Mouse (Mus musculus) ES-Bruce4 (cell line): Measurements from ENCODE around the gene Cnot3. TPM values are rescaled to one million over a fixed set of nuclear protein-coding genes. Genes with fewer than 3 reads are reported as not detected.

Experiments
- H3K27ac ChIP-seq: 2 replicates; pipeline ENCODE4 v1.5.1; 2012; ENCODE audit warnings: low read length, inconsistent platforms; ENCODE audit not compliant: insufficient read depth
- H3K27me3 ChIP-seq: 2 replicates; pipeline ENCODE4 v1.6.1; 2012; ENCODE audit warnings: mild to moderate bottlenecking, low read length, inconsistent platforms; ENCODE audit not compliant: control insufficient read depth, poor library complexity, insufficient read depth, severe bottlenecking
- H3K36me3 ChIP-seq: 2 replicates; pipeline ENCODE4 v1.6.1; 2012; ENCODE audit warnings: inconsistent platforms, mild to moderate bottlenecking, low read length, moderate library complexity; ENCODE audit not compliant: control insufficient read depth, poor library complexity, insufficient read depth, severe bottlenecking
- H3K4me1 ChIP-seq: one replicate; pipeline ENCODE4 v1.8.1; 2011; ENCODE audit warnings: low read length; ENCODE audit not compliant: control insufficient read depth, insufficient read depth
- H3K4me3 ChIP-seq: 2 replicates; pipeline ENCODE4 v1.5.1; 2011; ENCODE audit warnings: low read depth, mild to moderate bottlenecking, low read length
- H3K9ac ChIP-seq: 2 replicates; pipeline ENCODE4 v1.6.1; 2012; ENCODE audit warnings: low read depth, mild to moderate bottlenecking, inconsistent platforms; ENCODE audit not compliant: poor library complexity, severe bottlenecking
- H3K9me3 ChIP-seq: replicated peaks from 2 replicates; pipeline ENCODE4 v1.6.1; 2012; ENCODE audit warnings: mild to moderate bottlenecking, low read length, inconsistent platforms; ENCODE audit not compliant: control insufficient read depth, poor library complexity, insufficient read depth, severe bottlenecking
- CTCF ChIP-seq: IDR thresholded peaks from one replicate; pipeline ENCODE4 v1.8.1; 2011; ENCODE audit warnings: low read depth, low read length
- EP300 ChIP-seq: IDR thresholded peaks from 2 replicates; pipeline ENCODE4 v1.6.1; 2011; ENCODE audit warnings: low read depth, low read length; ENCODE audit not compliant: insufficient read depth
- POLR2A ChIP-seq: IDR thresholded peaks from one replicate; pipeline ENCODE4 v1.8.1; 2011; ENCODE audit warnings: low read length; ENCODE audit not compliant: insufficient read depth
- polyA plus RNA-seq: library from polyadenylated mRNA; stranded (reverse); fragments of >200 nt; gene quantifications from 2 replicates; pipeline ENCODE4 v1.2.4, GENCODE M21; 2011; ENCODE audit warnings: low read depth; ENCODE audit not compliant: missing spikeins, insufficient read depth, insufficient read length

Gene Cnot3
- polyA plus RNA-seq, 1 experiment, result 141 TPM

DNA sequence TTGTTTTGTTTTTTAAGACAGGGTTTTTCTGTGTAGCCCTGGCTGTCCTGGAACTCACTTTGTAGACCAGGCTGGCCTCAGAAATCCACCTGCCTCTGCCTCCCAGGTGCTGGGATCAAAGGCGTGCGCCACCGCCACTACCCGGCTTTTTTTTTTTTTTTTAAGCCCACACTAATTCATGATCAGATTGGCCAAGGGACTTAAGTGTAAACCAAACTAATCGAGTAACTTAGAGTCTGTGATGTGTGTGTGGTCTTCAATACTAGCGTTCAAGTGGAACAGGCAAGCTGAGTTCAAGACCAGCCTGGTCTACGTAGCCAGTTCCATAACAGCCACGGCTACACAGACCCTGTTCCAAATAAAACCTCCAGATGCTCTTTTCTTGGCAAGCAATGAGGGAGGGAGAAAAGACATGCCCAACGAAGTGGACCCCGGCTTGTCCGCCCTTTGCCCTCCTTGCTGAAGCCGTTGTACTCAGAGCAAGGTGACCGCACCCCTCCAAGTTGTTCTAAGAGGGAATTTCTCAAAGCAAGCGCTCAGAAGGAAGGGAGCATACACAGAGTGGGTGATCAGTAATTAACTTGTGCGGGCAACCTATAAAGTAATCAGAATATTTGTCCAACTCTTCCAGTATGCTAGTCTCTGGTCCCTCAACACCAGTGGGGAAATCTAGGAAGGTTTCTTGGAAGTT, 19.6 kb downstream of the Cnot3 start:
- Histone ChIP-seq H3K9me3 (no peaks in the 10 kb centered on the region), H3K27ac (no peak overlapping the region; the same call in 1 of the 2 replicates), H3K36me3 (peaks cover 36% of the 10 kb centered on the region), H3K27me3 (no peaks in the 10 kb centered on the region), H3K9ac (peak overlapping the region; percentile 40), H3K4me3 (peak overlapping the region; percentile 77), H3K4me1 (no peaks in the 10 kb centered on the region)
- TF ChIP-seq CTCF, result no peak
- no peak for TF ChIP-seq POLR2A
- TF ChIP-seq EP300, result no peak

DNA sequence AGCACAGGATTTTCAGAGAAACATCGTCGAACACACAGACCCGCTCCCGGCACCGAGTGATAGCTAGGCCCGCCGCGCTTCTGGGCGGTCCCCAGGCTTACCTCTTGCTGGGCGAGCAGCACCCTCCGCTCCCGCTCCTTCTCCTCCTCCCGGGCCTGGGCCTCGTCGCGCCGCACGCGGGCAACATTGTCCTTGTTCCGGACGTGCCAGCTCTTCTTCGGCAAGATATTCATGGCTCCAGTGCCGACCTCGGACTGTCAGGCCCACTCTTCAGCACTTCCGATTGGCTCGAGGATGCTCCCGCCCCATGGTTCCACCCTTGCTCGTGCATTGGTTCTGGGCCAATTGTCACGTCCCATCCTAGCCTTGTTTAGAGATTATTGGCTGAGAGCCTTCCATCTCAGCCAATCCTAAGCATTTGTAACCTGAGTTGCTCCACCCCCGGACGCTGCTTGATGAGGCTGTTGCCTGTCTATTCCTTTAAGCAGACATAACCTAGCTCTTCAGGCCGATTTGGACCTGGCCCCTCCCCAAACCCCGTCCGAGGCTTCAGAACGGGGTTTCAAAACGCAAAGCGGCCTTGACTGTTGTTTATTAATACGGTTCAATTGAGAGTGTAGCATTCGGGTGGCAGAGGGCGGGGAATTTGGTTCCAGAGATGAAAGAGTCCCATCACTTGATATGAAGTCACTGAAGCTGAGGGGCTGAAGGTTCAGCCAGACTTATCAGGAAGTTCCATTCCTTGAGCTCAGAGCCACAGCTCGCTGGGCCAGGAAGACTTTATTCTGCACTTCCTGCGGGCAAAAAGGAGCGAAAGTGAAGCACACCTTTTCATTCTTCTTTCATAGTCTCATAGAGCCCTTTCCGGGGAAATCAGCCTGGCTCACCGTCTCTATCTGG, 20.4 kb downstream of the Cnot3 start, which contains the start of gene Leng1:
TSS of gene Leng1 (minus strand) at position 626 of the 900 bp plus-strand sequence.
- Histone ChIP-seq H3K36me3 (peaks cover 28% of the 10 kb centered on the region), H3K9ac (peak within 1 kb of the TSS; percentile 53), H3K27me3 (no peaks in the 10 kb centered on the region), H3K27ac (peak within 1 kb of the TSS; percentile 75; the same call in 1 of the 2 replicates), H3K9me3 (no peaks in the 10 kb centered on the region), H3K4me3 (peak within 1 kb of the TSS; percentile 77), H3K4me1 (no peaks in the 10 kb centered on the region)
- TF ChIP-seq EP300 (no peak), CTCF (no peak), POLR2A (peak; percentile 78)

GRCm38 (mm10) chr7:3666921-3667391, 21.9 kb downstream of the Cnot3 start:
- Histone ChIP-seq H3K36me3 (peaks cover 14% of the 10 kb centered on the region), H3K9ac (peak overlapping the region; percentile 8), H3K27me3 (no peaks in the 10 kb centered on the region), H3K4me3 (peak overlapping the region; percentile 47), H3K27ac (peak overlapping the region; percentile 75; the same call in 1 of the 2 replicates), H3K4me1 (no peaks in the 10 kb centered on the region), H3K9me3 (no peaks in the 10 kb centered on the region)
- TF ChIP-seq POLR2A, result no peak
- no peak for TF ChIP-seq EP300
- no peak for TF ChIP-seq CTCF

GRCm38 (mm10) chr7:3674507-3675227, 29.6 kb downstream of the Cnot3 start:
- no peaks in the 10 kb centered on the region for H3K36me3 ChIP-seq
- no peaks in the 10 kb centered on the region for H3K9me3 ChIP-seq
- no peaks in the 10 kb centered on the region for H3K4me1 ChIP-seq
- TF ChIP-seq CTCF, result peak; percentile 97
- no peak for TF ChIP-seq POLR2A
- no peak overlapping the region for H3K4me3 ChIP-seq
- H3K27me3 ChIP-seq, result no peaks in the 10 kb centered on the region
- no peak overlapping the region for H3K9ac ChIP-seq
- H3K27ac ChIP-seq, result no peak overlapping the region

GRCm38 (mm10) chr7:3675228-3675548, 30.1 kb downstream of the Cnot3 start:
- TF ChIP-seq CTCF (no peak), POLR2A (no peak), EP300 (no peak)
- Histone ChIP-seq H3K36me3 (no peaks in the 10 kb centered on the region), H3K4me1 (no peaks in the 10 kb centered on the region), H3K9me3 (no peaks in the 10 kb centered on the region), H3K27me3 (no peaks in the 10 kb centered on the region), H3K9ac (no peak overlapping the region), H3K4me3 (no peak overlapping the region), H3K27ac (no peak overlapping the region)
